ENCODE assay signal across 15 mouse cellular contexts in the genomic region with DNA sequence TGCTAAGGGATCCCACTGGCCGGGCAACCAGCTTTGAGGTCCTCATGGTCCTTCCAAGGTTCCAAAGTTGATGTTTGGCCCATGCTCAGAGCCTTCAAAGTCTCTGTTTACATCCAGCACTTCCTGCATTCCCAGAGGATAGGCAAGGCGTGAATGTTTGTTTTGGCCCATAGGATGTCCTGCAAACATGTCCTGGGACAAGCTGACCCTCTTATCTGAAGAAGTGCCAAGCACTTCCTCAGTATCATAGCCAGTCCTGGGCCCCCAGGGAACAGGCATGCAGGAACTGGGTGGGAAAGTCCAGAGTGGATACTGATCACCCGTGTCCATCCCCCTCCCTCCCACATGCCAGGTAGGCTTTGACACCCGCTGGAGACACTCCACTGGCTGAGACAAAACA. TPM values are rescaled to one million over a fixed set of nuclear protein-coding genes. Genes with fewer than 3 reads are reported as not detected.
DNase-seq lines count a peak whose midpoint lies in the region; ATAC-seq lines count a peak whose summit lies in the region.
"Had no signal": no experiment of that assay in that cellular context is flagged by ENCODE, and none has a peak within 500 bp of the region (broad histone marks: within the 10 kb centered on the region; RNA-seq: fewer than 3 reads in every experiment).

No protein-coding gene starts in this region.

- H3K4me2 ChIP-seq in heart, embryonic 16.5 days (ENCODE audit: low read depth, low read length), result no peak overlapping the region
- H3K4me2 ChIP-seq: embryonic facial prominence, embryonic 15.5 days; forebrain, embryonic 12.5 days; limb, embryonic 12.5 days; neural tube, embryonic 13.5 days had no signal

- ATAC-seq in heart, embryonic 16.5 days (replicated peaks; ENCODE audit: extremely low read depth, insufficient read depth, low FRiP score), result 0 out of 2 replicates have a peak, but pooled peaks have one; percentile 9

- H3K9ac ChIP-seq in heart, embryonic 16.5 days (ENCODE audit: low read length), result no peak overlapping the region
- H3K9ac ChIP-seq: embryonic facial prominence, embryonic 15.5 days; forebrain, embryonic 12.5 days; limb, embryonic 12.5 days; neural tube, embryonic 13.5 days had no signal

- 47% methylated on average over 4 of the region's 4 CpGs for WGBS in heart, embryonic 10.5 days
- whole genome bisulfite sequencing in heart, embryonic 16.5 days, result 47% methylated on average over 4 of the region's 4 CpGs

- peak; percentile 14 to 28 for DNase-seq in kidney, postnatal 36 days
- DNase-seq in kidney, postnatal 25 days, result no peak
- peak; percentile 74 for DNase-seq in heart, embryonic 10.5 days (ENCODE audit: low spot score)
- DNase-seq in lung, postnatal 25 days (ENCODE audit: low spot score), result peak; percentile 77
- no peak for DNase-seq in cerebellum, adult 8-10 months
- no peak for DNase-seq in cerebellum, adult 9-11 months
- DNase-seq: layer of hippocampus, postnatal 36 days had no signal

- no peaks in the 10 kb centered on the region for H3K9me3 ChIP-seq in heart, embryonic 10.5 days
- H3K9me3 ChIP-seq in heart, embryonic 16.5 days (replicated peaks; ENCODE audit: control insufficient read depth, low read length), result 0 out of 2 replicates have a peak, but pooled peaks cover 3% of the 10 kb centered on the region
- H3K9me3 ChIP-seq: embryonic facial prominence, embryonic 15.5 days; forebrain, embryonic 12.5 days; neural tube, embryonic 13.5 days had no signal

- H3K4me3 ChIP-seq in heart, embryonic 10.5 days, result no peak overlapping the region
- H3K4me3 ChIP-seq in heart, embryonic 16.5 days (ENCODE audit: low read length), result no peak overlapping the region
- H3K4me3 ChIP-seq: embryonic facial prominence, embryonic 15.5 days; forebrain, embryonic 12.5 days; limb, embryonic 12.5 days; neural tube, embryonic 13.5 days had no signal

- H3K27me3 ChIP-seq in heart, embryonic 10.5 days (ENCODE audit: insufficient read depth, poor library complexity, severe bottlenecking), result no peaks in the 10 kb centered on the region
- H3K27me3 ChIP-seq in heart, embryonic 16.5 days (ENCODE audit: control insufficient read depth, insufficient read depth, low read length), result no peaks in the 10 kb centered on the region
- H3K27me3 ChIP-seq: embryonic facial prominence, embryonic 15.5 days; forebrain, embryonic 12.5 days; limb, embryonic 12.5 days; neural tube, embryonic 13.5 days had no signal

- H3K36me3 ChIP-seq in heart, embryonic 10.5 days, result no peaks in the 10 kb centered on the region
- no peaks in the 10 kb centered on the region for H3K36me3 ChIP-seq in heart, embryonic 16.5 days (ENCODE audit: control insufficient read depth, insufficient read depth)
- H3K36me3 ChIP-seq: embryonic facial prominence, embryonic 15.5 days; forebrain, embryonic 12.5 days; limb, embryonic 12.5 days; neural tube, embryonic 13.5 days had no signal

- peaks cover 35% of the 10 kb centered on the region for H3K4me1 ChIP-seq in heart, embryonic 10.5 days
- H3K4me1 ChIP-seq in heart, embryonic 16.5 days (ENCODE audit: control insufficient read depth, insufficient read depth, low read length), result peaks cover 17% of the 10 kb centered on the region
- H3K4me1 ChIP-seq: limb, embryonic 12.5 days; neural tube, embryonic 13.5 days had no signal

- peak overlapping the region; percentile 80 for H3K27ac ChIP-seq in heart, embryonic 10.5 days
- peak overlapping the region; percentile 72 for H3K27ac ChIP-seq in heart, embryonic 16.5 days (ENCODE audit: low read length)
- H3K27ac ChIP-seq: embryonic facial prominence, embryonic 15.5 days; forebrain, embryonic 12.5 days; limb, embryonic 12.5 days; neural tube, embryonic 13.5 days; stomach, postnatal 0 days had no signal

RNA-seq across cellular contexts. Expression of gene Scgb3a1, which starts 5.3 kb away (rescaled TPM):
- 0.30 and 1.3 TPM in 2 replicates for polyA plus RNA-seq in heart, embryonic 10.5 days (2016; fragmentation: Nextera tagmentation; extraction: Ambion mirVana)
- polyA plus RNA-seq in heart, embryonic 16.5 days (2015; fragmentation: Nextera tagmentation; extraction: Ambion mirVana), result 2.1 and 5.3 TPM in 2 replicates
- polyA plus RNA-seq: cortical plate, adult 2 months; embryonic facial prominence, embryonic 15.5 days; forebrain, embryonic 12.5 days; kidney, postnatal 0 days; limb, embryonic 12.5 days; neural tube, embryonic 13.5 days had no signal

RNA-seq across cellular contexts. Expression of gene Flt4, which starts 49.0 kb away (rescaled TPM):
- 7.3 and 8.2 TPM in 2 replicates for polyA plus RNA-seq in heart, embryonic 10.5 days (2016; fragmentation: Nextera tagmentation; extraction: Ambion mirVana)
- polyA plus RNA-seq in heart, embryonic 16.5 days (2015; fragmentation: Nextera tagmentation; extraction: Ambion mirVana), result 6.1 and 7.4 TPM in 2 replicates

RNA-seq across cellular contexts. Expression of gene Cnot6, which starts 54.5 kb away (rescaled TPM):
- polyA plus RNA-seq in heart, embryonic 10.5 days (2016; fragmentation: Nextera tagmentation; extraction: Ambion mirVana), result 47.0 and 56.0 TPM in 2 replicates
- polyA plus RNA-seq in heart, embryonic 16.5 days (2015; fragmentation: Nextera tagmentation; extraction: Ambion mirVana), result 30.0 and 33.6 TPM in 2 replicates

Comparison
In these comparisons a context has a peak if more than half of its experiments do, and no peak if none do; other contexts are left out.
1. DNase-seq: peak in kidney, postnatal 36 days (2 of 2), heart, embryonic 10.5 days (single experiment) and lung, postnatal 25 days (single experiment); none in kidney, postnatal 25 days (0 of 2), cerebellum, adult 8-10 months (single experiment) and cerebellum, adult 9-11 months (single experiment).